Mouse (Mus musculus): ENCODE results near the gene Ctbp1. TPM values are rescaled to one million over a fixed set of nuclear protein-coding genes. Genes with fewer than 3 reads are reported as not detected.

Gene Ctbp1
- polyA plus RNA-seq, 2 experiments from 2014 or later: 21.3 to 27.1 TPM

- no peak for ATAC-seq
Measured at GRCm38 (mm10) chr5:33239934-33240333, 34.9 kb downstream of the Ctbp1 start.

- no peak for ATAC-seq
Measured at GRCm38 (mm10) chr5:33239111-33239714, 35.6 kb downstream of the Ctbp1 start.

- no peak for ATAC-seq
Measured at GRCm38 (mm10) chr5:33238256-33238645, 36.5 kb downstream of the Ctbp1 start.

- no peak for ATAC-seq
Measured at GRCm38 (mm10) chr5:33237600-33238255, 37.1 kb downstream of the Ctbp1 start.

DNA sequence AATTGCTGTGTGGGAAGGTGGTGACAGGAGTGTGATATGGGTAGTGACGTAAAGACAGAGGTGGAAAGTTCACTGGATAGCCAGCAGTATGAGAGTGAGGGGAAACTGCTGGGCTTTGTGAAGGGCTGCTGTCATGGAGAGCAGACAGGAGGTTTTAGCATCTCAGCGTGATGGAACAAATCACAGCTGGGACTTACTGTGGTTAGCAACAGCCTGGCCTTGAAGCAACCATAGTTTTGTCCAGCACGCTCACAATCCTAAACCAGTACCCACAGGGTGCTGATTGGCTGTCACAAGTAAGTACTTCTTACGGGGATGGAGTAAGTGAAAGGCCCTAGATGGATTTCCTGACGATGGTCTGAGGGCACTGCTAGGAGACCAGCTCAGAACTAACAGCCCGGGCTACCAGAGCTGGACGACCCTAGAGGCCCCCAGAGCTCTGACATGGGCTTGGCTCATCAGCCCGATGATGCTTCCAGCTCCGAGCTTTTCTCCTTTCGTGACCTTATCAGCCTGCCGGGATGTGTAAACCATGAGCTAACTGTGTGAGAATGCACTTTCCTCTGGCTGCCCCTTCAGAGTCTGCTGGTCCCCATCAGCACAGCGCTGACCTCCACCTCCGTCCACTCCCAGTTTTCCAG is 40.3 kb downstream of the Ctbp1 start:
- no peak for ATAC-seq

DNA sequence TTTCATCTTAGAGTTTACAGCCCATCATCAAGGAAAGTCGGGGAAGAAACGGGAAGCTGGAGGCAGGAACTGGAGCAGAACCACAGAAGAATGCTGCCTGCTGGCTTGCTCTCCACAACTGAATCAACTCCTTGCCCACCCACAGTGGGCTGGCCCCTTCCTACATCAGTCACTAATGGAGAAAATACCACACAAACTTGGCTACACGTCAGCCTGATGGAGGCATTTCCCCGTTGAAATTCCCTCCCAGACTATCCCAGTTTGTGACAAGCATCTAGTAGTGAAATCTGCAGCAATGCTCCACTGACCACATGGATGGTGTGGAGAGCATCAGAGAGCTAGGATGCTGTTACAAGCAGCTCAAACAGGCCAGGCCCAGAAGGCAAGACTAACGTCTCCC is 42.0 kb downstream of the Ctbp1 start:
- ATAC-seq: no peak

DNA sequence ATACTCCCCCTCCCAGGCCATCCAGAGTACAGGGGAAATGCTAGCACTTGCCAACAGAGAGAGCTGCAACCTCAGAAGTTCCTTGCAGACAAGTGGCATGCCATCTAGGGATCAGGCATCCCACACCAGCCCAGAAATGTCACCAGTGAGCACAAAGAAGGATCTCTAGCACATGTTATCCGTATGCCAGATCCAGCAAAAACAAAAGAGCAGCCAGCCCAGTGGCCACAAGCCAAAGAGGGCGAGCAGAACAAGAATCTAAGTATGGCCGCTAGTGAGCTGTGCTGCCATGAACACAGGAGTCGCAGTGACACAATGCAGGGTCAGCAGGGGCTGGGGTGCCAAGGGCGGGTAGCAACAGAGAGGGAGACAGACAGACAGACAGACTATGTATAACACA is 44.5 kb downstream of the Ctbp1 start:
- no peak for ATAC-seq

DNA sequence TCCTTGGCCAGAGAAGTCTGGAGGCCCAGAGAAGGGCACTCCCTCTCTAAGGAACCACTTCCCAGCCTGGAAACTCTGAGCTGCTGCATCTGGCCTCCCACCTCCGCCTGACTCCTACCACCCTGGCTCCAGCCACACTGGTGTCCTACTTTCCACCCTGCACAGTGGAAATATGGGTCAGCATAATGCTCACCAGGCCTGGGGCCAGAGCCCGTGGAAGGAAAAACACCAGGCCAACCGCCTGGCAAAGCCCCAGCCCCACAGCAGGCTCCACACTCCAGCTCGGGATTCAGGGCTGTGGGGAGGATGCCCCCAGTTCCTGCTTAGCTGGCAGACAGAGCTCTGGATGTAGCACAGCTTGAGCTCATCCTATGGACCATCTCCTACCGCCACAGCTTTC is 46.4 kb downstream of the Ctbp1 start:
- ATAC-seq: no peak

DNA sequence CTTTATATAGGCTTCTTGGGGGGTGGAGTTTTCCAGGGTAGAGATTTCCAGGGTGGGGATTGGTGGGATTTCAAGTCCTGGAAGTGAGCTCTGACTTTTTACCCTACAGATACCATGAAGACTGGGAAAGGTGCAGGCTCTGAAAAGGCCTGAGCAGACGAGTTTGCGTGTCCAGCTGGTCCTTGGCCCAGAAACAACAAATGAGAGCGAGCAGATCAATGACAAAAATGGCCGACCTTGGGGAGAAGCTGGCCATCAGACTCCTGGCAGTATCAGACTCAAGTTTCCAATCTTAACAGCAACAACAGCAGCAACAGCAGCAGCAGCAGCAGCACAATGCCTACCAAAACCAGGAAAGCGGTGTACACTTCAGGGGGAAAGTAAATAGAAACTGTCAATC is 49.1 kb downstream of the Ctbp1 start:
- ATAC-seq: no peak

GRCm38 (mm10) chr5:33224491-33224890 is 50.3 kb downstream of the Ctbp1 start:
- ATAC-seq: no peak

DNA sequence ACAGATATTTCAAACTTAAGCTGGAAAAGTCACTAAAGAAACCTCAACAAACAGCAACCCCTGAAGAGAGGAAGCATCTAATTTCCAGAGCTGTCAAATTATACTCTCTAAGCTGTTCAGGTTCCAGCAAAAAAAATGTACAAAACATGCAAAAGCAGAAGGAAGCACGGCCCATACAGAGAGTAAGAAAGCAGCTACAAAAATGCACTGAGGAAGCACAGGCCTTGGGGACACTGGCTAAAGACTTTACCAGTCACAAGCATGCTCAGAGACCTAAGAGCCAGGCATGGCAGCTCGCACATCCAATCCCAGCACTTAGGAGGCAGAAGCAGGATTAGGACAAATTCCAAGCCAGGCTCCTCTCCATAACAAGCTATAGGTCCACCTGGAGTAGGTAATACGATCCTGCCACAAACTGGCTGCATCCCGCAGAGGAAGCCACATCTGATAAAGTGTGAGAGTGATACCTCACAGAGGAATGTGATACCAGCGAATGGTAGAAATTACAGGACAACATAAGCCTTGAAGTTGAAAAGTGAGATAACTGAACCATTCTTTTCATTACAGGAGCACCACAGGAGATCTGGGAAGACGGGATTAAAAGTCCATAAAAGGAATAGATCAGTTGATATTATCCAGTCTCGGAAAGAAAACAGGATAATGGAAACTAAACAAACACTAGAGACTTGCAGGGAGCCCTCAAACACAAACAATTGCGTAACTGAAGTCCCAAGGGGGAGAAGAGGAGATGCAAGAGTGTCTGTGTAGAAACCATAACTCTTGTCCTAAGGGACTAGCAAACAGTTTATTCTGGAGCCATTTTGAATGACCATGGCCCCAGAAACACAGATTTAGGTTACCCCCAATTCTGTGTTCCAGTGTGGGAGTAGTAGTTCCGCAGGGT is 51.7 kb downstream of the Ctbp1 start:
- no peak for ATAC-seq

DNA sequence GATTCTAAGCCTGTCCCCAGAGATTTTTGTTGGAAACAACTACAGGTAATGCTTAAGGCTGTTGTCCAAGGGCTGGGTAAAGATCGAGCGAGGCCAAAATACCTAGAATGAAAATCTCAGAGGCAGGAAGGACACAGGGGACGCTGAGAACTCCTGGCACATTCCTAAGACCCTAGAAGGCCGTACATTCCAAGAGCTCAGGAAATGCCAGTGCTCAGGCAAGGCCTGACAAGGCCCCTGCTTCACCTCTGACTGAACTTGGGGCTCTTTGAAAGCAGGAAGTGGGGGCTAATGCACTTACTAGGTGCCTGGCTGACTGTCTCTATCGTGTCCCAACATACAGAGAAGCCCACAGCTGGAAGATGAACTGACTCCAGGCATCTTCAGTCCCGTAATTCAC is 52.4 kb downstream of the Ctbp1 start:
- ATAC-seq: no peak

DNA sequence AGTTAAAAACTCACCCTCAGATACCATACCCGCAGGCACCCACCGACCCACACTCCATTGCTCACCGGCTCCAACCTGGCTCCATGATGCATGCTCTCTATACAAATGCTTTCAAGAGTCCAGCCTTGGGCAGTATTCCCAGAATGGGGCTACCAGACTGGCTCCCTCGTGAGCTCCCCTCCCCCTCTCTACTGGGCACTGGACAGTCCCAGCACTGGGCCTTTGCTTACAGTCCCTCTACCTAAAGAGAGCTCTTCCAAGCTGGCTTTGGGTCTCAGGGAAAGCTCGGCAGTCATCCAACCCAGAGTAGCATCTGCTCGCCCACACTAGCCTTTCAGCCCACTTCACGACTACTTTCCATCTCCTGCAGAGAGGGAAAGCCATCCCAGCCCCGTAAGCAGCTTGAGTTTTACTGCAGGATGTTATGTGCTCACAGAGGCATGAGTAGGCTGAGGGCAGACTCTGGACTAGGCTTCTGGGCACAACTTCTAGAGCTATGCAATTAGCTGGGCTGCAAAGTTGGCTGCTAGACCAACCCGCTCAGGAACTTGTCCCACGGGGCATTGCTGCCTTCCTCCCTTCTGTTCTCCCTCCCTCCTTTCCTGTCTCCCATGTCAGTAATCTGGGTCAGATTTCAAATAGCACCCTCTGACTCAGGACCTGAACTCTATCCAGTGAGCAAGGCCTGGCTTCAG is 54.3 kb downstream of the Ctbp1 start:
- no peak for ATAC-seq

GRCm38 (mm10) chr5:33219831-33220230 is 55.0 kb downstream of the Ctbp1 start:
- no peak for ATAC-seq

GRCm38 (mm10) chr5:33218746-33219449 is 55.9 kb downstream of the Ctbp1 start:
- ATAC-seq: no peak

DNA sequence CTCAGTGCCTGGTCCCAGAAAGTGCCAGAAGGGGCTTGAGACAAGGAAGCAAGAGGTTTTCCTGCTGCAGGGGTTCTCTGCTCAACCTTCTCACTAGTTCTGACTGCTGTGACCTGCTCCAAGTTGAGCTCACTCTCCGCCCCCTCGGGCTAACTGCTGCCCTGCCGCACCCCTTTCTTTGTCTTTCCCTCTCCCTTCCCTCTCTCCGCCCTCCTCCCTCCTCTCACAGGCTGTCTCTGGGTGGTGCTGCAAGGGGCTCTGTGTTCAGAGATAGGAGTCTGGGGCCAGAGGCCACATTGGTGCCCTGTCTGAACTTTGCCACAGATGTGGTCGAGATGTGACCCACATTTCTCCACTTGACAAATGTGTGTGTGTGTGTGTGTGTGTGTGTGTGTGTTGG is 56.7 kb downstream of the Ctbp1 start, which contains the start of gene Spon2:
Gene Spon2 (minus strand): TSS at position 375 of the 400 bp plus-strand sequence.
- no peak for ATAC-seq

- no peak for ATAC-seq
Measured at GRCm38 (mm10) chr5:33217663-33218062, 57.1 kb downstream of the Ctbp1 start.

GRCm38 (mm10) chr5:33214723-33215122 is 60.1 kb downstream of the Ctbp1 start:
- no peak for ATAC-seq

GRCm38 (mm10) chr5:33211254-33211653 is 63.5 kb downstream of the Ctbp1 start:
- ATAC-seq: no peak

DNA sequence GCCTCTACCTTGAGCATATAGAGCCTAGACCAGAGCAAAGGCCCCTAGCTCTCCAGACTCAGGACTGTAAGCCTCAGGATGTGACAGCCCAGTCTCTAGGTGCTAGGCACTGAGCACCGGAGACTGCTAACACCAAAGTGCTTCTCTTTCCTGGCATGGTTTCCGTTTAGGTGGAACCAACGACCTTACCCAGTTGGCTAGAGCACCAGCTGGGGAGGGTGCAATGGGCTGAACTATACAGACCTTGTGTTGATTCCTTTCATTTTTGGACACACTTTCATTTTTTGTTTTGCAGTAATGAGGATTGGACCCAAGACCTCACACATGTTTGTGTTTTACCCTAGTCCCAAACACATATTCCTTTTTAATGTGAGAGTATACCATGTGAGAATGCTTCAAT is 64.3 kb downstream of the Ctbp1 start:
- no peak for ATAC-seq

DNA sequence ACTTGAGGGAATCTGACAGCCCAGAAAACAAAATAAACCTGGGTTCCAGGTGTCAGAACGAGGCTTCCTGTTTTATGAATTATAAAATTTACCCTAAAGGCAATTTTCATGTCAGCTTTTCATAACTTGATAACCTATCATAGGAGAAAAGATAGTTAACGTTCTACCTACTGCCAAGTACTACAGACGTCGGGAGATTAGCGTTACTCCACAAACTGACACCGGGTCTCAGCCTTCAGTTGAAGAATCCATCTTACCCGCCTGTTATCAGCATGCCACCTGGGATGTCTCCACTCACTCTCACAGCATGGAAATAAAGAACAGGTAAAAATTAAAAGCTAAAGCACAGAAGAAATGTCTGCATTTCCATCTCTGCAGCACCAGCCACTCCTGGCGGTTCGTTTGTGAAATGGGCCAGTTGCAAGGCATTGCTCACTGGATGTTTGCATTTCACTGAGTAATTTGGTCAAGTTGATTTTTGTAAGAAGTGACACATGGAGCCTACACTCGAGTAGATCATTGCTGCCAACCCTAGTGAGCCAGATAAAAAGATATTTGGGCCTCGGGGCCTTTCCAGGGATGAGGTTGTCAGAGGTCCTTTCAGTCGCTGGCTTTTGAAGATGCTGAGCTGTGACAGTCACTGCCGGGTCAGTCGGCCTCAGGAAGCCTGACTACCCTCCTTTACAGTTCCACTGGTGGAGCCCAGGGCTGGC is 66.1 kb downstream of the Ctbp1 start:
- ATAC-seq: no peak
